Mouse (Mus musculus) kidney, adult 11 months (tissue): ENCODE results near the gene Meiob.

Experiments
- DNase-seq: peaks from one replicate; pipeline ENCODE4 v3.0.0; 2022

Meiob gene

GRCm38 (mm10) chr17:24874989-24875388 is 70.9 kb downstream of the Meiob start:
- no peak for DNase-seq

GRCm38 (mm10) chr17:24877336-24878116 is 73.4 kb downstream of the Meiob start:
- peak; percentile 76 for DNase-seq

GRCm38 (mm10) chr17:24878117-24878397 is 74.0 kb downstream of the Meiob start:
- peak; percentile 94 for DNase-seq

GRCm38 (mm10) chr17:24878531-24878930 is 74.4 kb downstream of the Meiob start:
- DNase-seq, result peak; percentile 63

GRCm38 (mm10) chr17:24881738-24882440 is 77.8 kb downstream of the Meiob start:
- peak; percentile 53 for DNase-seq

GRCm38 (mm10) chr17:24884391-24884790 is 80.3 kb downstream of the Meiob start:
- DNase-seq, result no peak

GRCm38 (mm10) chr17:24885356-24886133 is 81.5 kb downstream of the Meiob start:
- no peak for DNase-seq

GRCm38 (mm10) chr17:24886134-24886931 is 82.2 kb downstream of the Meiob start, which contains the start of the genes Nubp2 and Spsb3:
TSS of gene Nubp2 (minus strand) at chr17:24886349.
TSS of gene Spsb3 (plus strand) at chr17:24886643.
- DNase-seq, result peak; percentile 100

GRCm38 (mm10) chr17:24886932-24887271 is 82.8 kb downstream of the Meiob start:
- DNase-seq, result no peak

- DNase-seq, result no peak
Observed at GRCm38 (mm10) chr17:24887291-24888080, 83.4 kb downstream of the Meiob start.

- no peak for DNase-seq
Observed at GRCm38 (mm10) chr17:24888862-24889261, 84.8 kb downstream of the Meiob start.
